Mouse (Mus musculus) cerebral cortex, adult 2 months (tissue): ENCODE results near the gene Oaf.

Experiments
- WGBS: fragments of 180-500 bp; shearing (Covaris S2); methylation state at CpG from one replicate; pipeline ENCODE4 v1.1.7; 2018; 5-methylcytosine and 5-hydroxymethylcytosine counted together

Gene Oaf

GRCm38 (mm10) chr9:43245801-43246570 lies 6.3 kb upstream of the Oaf start:
- 88% methylated on average over 7 of the region's 7 CpGs for WGBS

GRCm38 (mm10) chr9:43242432-43242831 lies 2.7 kb upstream of the Oaf start:
- 90% methylated on average over 5 of the region's 5 CpGs for WGBS

DNA sequence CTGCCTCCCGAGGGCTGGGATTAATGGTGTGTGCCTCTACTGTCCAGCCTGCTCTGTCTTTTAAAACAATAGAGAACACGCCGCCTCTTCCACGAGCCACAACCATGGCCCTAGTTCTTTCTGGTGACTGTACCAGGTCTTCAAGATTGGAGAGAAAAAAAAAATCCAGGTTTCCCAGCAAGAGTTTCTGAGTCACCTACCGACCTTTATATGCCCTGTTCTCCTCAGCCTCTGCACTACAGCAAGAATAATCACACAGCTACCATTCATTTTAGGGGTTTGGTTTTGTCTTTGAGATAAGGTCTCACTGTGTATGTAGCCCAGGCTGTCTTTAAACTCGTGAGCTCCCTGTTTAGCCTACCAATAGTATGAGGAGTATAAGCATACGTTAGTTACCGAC lies 2.3 kb upstream of the Oaf start:
- 94% methylated on average over 8 of the region's 8 CpGs for WGBS

DNA sequence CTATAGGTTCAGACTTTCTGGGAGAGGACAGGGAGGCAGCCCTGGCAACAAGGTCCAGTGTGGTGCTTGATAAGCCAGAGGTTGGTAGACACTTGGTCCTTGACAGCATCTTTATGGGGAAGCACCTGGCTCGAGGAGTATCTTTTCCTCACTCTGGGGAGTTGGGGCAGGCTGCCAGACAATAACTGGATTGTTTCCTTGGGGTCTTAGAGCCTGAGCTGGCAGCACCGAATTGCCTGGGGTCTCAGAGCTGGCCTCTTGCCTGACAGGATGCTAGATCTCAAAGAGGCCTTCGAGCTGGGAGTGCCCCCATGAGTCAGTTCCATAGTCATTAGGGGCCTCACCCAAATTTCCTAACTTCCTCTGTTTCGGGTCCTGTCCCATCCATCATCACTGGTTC lies 1.6 kb upstream of the Oaf start:
- 63% methylated on average over 4 of the region's 4 CpGs for WGBS

DNA sequence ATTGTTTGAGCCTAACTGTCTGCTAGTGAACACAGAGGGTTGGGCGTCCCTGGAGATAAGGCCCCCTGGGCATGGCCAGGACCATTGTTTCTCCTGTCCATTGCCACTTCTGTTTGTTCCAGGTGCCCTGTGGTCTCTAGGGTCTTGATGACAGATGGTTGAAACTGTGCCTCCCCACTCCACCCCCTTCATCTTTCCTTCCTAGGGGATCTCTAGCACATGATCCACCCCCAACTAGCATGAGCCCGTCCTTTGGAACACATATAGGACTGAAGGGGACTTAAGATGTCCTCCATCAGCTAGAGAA lies 836 bp upstream of the Oaf start:
- WGBS: 78% methylated on average over 2 of the region's 2 CpGs

- WGBS: 8% methylated on average over 51 of the region's 51 CpGs
Observed at GRCm38 (mm10) chr9:43238631-43239545, 823 bp downstream of the Oaf start.

- 71% methylated on average over 2 of the region's 2 CpGs for WGBS
Observed at GRCm38 (mm10) chr9:43238167-43238566, 1.5 kb downstream of the Oaf start.

GRCm38 (mm10) chr9:43237111-43237775 lies 2.5 kb downstream of the Oaf start:
- WGBS: 76% methylated on average over 7 of the region's 7 CpGs

DNA sequence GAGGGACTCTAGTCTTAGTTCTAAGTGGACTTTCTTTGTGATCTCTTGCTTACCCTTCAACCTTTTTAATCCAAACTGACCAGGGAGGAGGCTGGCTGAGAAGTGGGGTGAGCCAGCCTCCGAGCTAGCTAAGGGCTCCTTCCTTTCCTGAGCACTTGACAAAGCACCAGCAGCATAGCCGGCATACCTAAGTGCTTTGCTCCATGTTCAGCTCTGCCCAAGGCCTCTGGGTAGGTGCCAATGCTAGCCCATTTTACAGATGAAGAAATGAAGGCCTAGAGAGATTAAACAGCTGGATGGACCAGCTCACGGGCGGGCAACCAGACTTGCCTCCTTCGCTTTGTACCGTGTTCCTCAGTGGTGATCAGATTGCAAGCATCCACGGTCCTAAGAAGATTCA lies 3.1 kb downstream of the Oaf start:
- WGBS: 92% methylated on average over 7 of the region's 7 CpGs

GRCm38 (mm10) chr9:43236106-43236505 lies 3.6 kb downstream of the Oaf start:
- 84% methylated on average over 1 of the region's 1 CpGs for WGBS

GRCm38 (mm10) chr9:43235336-43235735 lies 4.4 kb downstream of the Oaf start:
- 89% methylated on average over 6 of the region's 6 CpGs for WGBS

DNA sequence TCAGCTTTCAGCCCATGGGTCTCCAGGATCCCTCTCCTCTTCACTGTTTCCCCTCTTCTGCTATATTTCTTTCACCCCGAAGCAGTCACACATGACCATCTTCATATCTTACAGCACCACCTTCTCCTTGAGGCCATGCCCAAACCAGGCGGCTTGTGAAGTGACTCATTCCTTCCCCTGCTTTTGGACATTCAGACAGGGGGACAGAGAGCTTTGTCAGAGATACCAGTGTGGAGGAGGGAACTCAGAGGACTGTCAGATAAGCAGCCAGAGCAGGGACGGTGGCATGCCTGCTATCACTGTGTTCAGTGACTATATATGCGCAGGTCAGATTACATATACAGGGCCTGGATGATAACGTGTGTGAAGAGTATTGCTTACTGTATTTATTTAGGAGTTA lies 5.2 kb downstream of the Oaf start:
- 78% methylated on average over 5 of the region's 5 CpGs for WGBS

- 94% methylated on average over 1 of the region's 1 CpGs for WGBS
Observed at GRCm38 (mm10) chr9:43233515-43233914, 6.2 kb downstream of the Oaf start.

DNA sequence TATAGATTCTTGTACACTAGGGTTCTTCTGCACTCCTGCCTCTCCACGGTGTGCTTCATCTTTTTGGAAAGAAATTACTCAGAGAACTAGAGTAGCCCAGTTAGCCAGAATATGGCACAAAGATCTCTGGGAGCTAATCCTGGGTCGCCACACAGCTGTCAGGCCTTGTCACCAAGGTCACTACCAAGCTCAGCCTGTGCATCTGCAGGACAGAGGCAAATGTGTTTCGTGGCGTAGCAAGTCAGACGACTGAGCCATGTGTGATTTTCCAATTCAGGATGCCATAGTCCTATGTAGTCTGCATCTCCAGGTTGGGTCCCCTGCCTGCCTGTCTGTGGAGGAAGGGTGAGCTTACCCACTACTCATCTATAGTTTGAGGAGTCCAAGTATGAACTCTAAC lies 6.7 kb downstream of the Oaf start:
- 76% methylated on average over 5 of the region's 5 CpGs for WGBS

DNA sequence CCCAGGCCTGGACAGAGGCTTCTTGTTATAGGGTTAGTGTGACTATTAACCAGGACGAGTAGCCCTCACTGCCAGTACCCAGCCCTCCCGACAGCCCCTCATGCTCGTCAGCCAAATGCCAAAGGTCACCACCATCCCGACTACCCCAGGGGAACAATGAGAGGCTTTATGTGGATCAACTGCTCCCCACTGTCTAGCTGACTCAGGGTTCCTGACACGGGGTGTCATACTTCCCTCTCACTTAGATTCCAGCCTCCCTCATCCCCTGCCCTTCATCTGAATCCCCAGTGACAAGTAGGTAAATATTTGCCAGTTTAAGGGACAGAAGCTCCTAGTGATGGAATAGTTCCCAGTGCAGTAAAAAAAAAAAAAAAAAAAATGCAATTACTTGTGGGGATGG lies 7.4 kb downstream of the Oaf start:
- WGBS: 55% methylated on average over 5 of the region's 5 CpGs

DNA sequence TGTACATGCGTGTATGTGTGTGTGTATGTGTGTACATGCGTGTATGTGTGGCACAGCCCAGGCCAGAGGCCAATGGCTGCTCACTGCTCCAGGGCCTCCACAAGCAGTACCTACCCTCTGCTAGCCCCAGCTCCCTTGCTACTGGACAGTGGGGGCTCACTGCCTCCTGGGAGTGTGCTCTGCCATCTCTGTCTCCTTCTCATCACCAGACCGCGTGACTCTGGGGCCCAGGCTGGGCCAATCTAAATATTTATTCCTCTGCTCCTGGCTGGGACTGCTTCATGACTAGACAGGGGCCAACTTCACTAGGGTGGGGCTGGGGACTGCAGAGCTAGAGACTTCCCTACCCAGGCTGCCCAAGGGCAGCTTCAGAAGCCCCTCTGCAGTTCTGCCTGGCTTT lies 7.9 kb downstream of the Oaf start:
- 78% methylated on average over 4 of the region's 4 CpGs for WGBS

GRCm38 (mm10) chr9:43230886-43231285 lies 8.8 kb downstream of the Oaf start:
- WGBS: 68% methylated on average over 4 of the region's 4 CpGs

DNA sequence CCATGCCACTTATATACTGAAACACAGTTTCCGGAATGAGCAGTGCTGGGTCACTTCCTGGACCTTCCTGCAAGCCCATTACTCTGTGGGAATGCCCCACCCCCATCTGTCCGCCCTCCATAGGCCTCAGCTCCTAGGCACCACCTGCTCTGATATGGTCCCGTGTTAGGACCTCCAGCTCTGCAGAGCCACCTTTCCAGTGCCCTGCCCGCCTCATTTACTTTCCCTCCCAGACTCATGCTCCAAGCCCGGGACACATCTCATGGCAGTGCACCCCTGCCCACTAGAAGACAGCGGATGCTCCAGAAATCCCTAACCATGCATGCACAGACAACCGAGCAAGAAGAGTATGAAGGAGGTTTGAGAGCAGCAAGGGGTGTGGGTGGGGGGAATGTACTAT lies 9.7 kb downstream of the Oaf start:
- WGBS: 80% methylated on average over 7 of the region's 7 CpGs

- WGBS: 89% methylated on average over 10 of the region's 10 CpGs
Observed at GRCm38 (mm10) chr9:43229398-43229895, 10.3 kb downstream of the Oaf start.

DNA sequence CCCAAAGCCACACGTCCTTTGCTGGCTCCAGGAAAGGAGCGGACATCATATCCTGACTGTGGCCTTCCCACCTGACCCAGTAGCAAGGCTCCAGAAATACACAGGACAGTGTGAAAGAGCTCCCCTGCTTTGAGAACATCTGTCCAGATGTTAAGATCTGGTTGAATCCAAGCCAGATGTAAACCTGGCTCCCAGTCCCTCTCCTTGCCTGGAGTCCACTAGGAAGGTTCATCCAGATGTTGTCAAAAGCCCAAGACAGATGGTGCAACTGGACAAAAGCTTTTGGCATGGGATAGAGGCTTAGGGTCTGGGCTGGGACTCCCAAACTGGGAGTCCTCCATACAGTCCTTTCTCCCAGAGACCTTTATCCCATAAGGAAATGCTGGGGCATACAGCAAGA lies 11.0 kb downstream of the Oaf start:
- 86% methylated on average over 2 of the region's 2 CpGs for WGBS

DNA sequence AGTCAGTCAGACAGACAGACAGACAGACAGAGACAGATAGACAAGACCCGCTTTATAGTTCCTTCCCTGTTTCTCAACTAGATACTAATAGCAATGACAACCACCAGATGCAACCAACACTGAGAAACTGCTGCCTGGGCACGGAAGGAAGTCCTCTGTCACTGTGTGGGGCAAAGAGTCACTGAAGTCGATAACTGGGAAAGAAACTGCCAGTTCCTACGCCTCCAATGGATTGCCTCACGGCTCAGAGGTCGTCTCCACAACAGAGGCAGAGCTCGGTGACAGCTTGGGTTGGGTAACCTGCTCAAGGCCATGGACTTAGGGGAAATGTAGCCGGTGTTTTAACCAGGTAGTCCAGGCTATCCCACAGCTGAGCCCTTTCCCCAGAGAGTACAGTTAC lies 12.1 kb downstream of the Oaf start:
- 92% methylated on average over 8 of the region's 8 CpGs for WGBS

DNA sequence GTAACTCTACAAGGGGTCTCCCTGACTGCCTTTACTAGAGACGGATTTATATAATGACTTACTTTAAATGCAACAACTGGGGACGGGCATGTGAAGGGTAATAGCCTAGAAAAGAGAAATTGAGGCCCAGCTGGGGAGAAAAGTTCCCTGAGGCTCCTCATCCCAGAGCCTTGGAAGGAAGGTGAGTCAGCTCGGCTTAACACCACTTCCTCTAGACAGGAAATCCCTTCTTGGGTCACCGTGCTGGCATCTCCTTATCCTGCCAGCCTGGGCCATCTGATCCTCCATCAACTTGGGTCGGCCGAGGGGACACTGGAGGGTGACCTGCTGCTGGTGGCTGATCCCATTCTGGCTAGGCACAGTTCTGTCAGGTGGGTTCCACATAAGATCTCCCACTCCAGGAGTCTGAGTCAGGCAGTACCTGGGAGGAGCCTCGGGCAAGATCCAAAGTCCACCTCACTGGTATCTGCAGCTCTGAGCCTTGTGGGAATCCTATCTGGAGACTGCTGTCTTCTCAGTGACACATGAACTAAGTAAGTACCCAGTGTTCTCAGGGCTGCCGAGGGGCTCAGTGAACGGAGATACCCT lies 13.0 kb downstream of the Oaf start:
- WGBS: 77% methylated on average over 9 of the region's 9 CpGs
